Mouse (Mus musculus): ENCODE results near the gene Il17c.
A peak's percentile ranks its signal among the peaks of the same experiment; 100 is the strongest.

Il17c gene

GRCm38 (mm10) chr8:122421376-122422070 lies at the start of gene Il17c:
TSS of gene Il17c (plus strand) at chr8:122422020.
- no peak for DNase-seq (ENCODE audit: low read depth, low spot score)

- DNase-seq (ENCODE audit: low read depth, low spot score): no peak
Observed at GRCm38 (mm10) chr8:122375320-122375719, 46.5 kb upstream of the Il17c start.

GRCm38 (mm10) chr8:122375751-122376364 lies 46.0 kb upstream of the Il17c start:
- no peak for DNase-seq (ENCODE audit: low read depth, low spot score)

DNA sequence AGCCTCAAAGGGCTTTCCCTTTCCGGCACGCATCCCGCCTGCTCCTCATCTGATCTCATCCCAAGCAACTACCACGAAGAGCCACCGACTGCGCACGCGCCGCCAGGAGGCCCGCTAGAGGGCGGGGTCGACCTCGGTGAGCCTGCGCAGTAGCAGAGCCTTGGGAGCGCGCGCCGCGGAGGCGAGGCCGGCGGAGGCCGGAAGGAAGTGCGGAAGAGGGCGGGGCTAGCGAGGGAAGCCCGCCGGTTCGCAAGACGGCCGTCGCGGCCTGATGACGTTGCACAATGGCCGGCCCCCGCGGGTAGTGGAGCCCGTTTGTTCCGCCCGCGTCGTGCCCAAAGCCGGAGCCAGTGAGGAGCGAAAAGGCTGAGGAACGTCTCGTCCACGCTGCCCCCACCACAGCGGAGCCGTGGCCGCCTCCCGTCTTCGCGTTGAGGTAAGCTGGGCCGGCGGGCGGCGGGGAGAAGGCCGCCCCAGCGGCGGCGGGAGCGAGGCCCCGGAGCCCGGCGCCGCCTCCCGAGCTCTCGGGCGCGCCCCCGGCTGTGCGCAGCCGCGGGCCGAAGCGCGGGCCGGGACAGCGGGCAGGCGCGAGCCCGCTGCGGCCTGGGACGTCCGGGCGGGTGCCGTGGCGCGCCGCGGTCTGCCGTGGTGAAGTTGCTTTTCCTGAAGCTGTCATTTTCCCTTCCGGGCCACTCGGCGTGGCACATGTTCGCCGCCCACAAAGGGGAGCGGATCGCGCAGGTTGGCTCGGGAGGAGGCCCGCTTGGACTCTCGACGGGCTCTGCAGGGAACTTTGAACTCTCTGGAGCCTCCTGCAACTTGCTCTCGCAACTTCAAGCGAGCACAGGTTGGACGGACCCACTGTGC lies 45.2 kb upstream of the Il17c start, which contains the start of gene Zc3h18:
Zc3h18 (plus strand) TSS at position 245 of the 867 bp plus-strand sequence.
- DNase-seq (ENCODE audit: low read depth, low spot score): peak; percentile 98

DNA sequence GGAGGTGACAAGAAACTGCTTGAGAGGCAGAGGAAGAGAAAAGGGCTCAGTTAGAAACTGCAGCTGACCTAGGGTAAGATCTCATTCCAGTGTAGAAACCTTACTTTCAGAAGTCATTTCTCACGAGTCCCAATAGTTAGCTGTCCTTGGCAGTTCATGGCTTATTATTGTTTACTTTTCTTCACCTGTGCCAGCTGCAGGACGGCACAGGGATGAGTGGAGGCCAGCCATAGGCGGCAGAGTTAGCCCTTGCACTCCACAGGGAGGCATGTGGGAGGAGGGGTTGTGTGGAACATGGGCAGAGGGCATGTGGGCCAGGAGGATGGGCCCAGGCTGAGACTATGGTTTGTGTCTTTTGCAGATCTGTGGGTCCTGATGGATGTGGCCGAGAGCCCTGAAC lies 38.8 kb upstream of the Il17c start:
- no peak for DNase-seq (ENCODE audit: low read depth, low spot score)

- no peak for DNase-seq (ENCODE audit: low read depth, low spot score)
Observed at GRCm38 (mm10) chr8:122389357-122389756, 32.5 kb upstream of the Il17c start.

DNA sequence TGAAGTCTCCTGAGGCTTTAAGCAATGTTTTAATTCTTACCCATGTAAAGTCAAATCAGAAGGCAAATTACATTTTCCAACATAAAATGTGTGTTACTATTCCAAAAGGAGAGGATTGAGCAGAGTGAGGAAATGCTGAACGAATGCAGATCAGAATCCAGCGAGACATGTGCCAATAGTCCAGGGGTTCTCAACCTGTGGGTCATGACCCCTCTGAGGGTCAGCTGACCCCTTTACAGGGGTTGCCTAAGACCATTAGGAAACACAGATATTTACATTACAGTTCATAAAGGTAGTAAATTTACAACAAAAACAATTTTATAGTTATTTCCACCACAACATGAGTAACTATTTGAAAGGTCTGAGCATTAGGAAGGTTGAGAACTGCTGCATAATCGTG lies 31.1 kb upstream of the Il17c start:
- no peak for DNase-seq (ENCODE audit: low read depth, low spot score)

GRCm38 (mm10) chr8:122393717-122394116 lies 28.1 kb upstream of the Il17c start:
- no peak for DNase-seq (ENCODE audit: low read depth, low spot score)

GRCm38 (mm10) chr8:122395291-122395690 lies 26.5 kb upstream of the Il17c start:
- DNase-seq (ENCODE audit: low read depth, low spot score): no peak

GRCm38 (mm10) chr8:122398186-122398585 lies 23.6 kb upstream of the Il17c start:
- no peak for DNase-seq (ENCODE audit: low read depth, low spot score)

- DNase-seq (ENCODE audit: low read depth, low spot score): no peak
Observed at GRCm38 (mm10) chr8:122405146-122405805, 16.5 kb upstream of the Il17c start.

GRCm38 (mm10) chr8:122407678-122408077 lies 14.1 kb upstream of the Il17c start:
- no peak for DNase-seq (ENCODE audit: low read depth, low spot score)

GRCm38 (mm10) chr8:122414311-122414710 lies 7.5 kb upstream of the Il17c start:
- DNase-seq (ENCODE audit: low read depth, low spot score): no peak

DNA sequence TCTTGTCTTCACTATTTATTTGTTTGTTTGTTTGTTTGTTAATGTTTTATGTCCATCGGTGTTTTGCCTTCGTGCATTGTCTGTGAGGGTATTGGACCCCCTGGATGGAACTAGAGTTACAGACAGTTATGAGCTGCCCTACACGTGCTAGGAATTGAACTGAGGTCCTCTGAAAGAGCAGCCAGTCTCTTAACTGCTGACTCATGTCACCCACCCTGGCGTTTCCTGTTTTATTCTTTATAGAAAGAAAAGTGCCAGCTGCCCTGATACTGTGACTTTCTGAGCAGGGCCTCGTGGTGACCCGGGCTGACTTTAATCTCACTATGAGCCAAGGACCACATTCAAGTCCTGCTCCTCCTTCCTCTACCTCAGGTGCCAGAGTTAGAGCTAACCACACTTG lies 6.3 kb upstream of the Il17c start:
- no peak for DNase-seq (ENCODE audit: low read depth, low spot score)

DNA sequence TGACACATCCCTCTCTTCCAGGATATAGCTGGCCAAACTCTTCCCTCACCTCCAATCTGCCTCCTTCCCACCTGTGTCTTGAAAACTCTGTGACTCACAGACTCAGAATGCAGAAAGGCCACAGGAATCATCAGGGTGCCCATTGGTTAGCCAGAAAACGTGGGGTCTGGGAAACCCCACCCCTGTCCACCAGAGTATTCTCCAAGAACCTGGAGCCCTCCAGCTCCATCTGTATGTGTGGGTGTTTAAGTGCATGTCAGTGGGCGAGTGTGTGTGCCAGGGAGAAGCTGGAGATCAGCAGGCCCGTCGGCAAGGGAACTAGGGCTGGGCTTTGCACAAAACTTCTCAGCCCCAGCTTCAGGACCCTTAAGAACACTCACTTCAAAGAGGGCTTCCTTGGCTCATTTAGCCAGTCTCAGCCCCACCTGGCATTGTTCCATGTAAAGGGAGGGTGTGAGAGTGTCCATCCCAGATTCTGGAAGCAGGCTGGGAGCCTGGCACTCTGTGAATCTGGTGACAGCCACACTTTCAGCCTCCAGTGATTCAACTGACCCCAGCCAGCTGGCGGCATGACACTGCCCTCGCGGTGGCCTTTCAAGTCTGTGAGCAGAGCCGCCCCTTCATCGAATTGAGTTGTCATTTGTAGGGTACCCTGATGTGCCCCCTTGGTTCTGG lies 1.8 kb upstream of the Il17c start:
- DNase-seq (ENCODE audit: low read depth, low spot score): no peak

- no peak for DNase-seq (ENCODE audit: low read depth, low spot score)
Observed at GRCm38 (mm10) chr8:122423217-122423616, 1.4 kb downstream of the Il17c start.

- DNase-seq (ENCODE audit: low read depth, low spot score): no peak
Observed at GRCm38 (mm10) chr8:122423659-122424058, 1.8 kb downstream of the Il17c start.

DNA sequence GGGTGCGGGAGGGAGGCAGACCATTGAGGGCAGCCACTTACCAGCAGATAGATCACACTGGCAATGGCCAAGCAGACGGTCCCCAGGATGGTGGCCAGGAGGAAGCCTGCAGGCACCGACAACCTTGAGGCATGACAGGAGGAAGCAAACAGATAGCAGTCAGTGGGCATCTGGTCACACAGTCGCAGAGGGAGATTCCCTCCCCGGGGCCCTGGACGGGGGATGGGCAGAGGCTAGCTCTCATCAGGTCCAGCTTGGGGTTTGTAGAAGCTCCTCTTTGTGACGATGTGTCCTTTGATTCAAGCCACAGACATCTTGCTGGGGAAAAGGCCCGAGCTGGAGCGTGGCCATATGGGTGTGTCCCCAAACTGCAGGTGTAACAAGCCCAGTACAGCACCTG lies 4.3 kb downstream of the Il17c start:
- no peak for DNase-seq (ENCODE audit: low read depth, low spot score)

DNA sequence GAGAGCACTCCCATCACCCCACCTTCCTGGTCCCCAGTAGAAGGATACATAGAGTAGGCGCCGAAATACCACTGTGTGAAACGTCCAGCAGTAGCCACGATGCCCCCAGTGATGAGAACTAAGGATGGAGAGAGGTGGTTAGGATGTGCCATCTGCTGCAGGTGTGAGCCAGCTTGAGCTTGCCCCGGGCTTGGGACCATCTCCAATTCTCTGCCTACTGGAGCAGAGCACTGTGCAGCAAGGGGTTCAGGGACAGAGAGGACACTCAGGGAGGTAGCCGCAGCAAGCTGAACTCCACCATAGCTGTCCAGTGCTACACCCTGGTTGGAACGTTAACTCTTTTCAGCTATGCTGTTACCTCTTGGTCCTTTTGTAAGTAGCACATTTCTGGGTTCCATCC lies 5.8 kb downstream of the Il17c start:
- no peak for DNase-seq (ENCODE audit: low read depth, low spot score)

GRCm38 (mm10) chr8:122428163-122428562 lies 6.3 kb downstream of the Il17c start:
- DNase-seq (ENCODE audit: low read depth, low spot score): no peak

DNA sequence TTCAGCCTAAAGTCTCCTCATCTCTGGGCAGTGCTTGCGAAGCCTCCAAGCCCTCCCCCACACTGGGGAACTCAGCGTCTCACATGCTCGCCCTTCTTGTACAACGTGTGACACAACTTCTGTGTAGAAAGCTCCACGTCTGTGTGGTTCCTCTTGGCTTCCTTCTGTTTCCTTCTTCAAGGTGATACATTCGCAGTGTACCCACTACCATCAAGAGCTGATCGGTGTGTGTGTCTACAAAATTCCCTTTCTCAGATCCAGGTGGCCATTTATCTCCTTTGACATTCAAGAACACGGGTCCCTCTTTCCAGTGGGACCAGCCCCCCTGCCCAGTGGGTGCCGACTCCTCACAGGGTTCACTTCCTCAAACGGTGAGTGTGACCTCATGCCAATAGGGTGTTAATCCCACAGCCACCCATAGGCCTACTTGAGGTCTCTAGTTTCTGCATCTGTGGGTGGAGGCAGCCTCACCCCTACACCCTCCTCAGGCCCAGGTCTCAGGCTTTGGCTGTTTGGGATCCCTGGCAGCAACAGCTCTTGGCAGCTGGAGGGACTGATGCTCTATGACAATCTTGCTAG lies 8.3 kb downstream of the Il17c start:
- no peak for DNase-seq (ENCODE audit: low read depth, low spot score)

Measured in retina, adult 2 months (tissue).